Mouse (Mus musculus) cortical plate, adult 2 months (tissue): ENCODE data around the gene Zfp422.

Experiments
- CTCF ChIP-seq: fragments of 200-500 bp; IDR thresholded peaks from 2 replicates; pipeline ENCODE4 v1.5.1; 2011; ENCODE audit warnings: mild to moderate bottlenecking, control low read depth, low read length; ENCODE audit not compliant: insufficient read depth; ENCODE audit errors: extremely low read depth
- POLR2A ChIP-seq: fragments of 200-500 bp; IDR thresholded peaks from 2 replicates; pipeline ENCODE4 v1.6.1; 2011; ENCODE audit warnings: mild to moderate bottlenecking, low read length, control low read depth; ENCODE audit not compliant: insufficient read depth; ENCODE audit errors: extremely low read depth

GRCm38 (mm10) chr6:116677321-116677720, 48.5 kb upstream of the Zfp422 start:
- TF ChIP-seq POLR2A: no peak
- TF ChIP-seq CTCF: no peak
